17 mouse cellular contexts compared by ENCODE assay signal in genomic region chr3:68678805-68679585, GRCm38 (mm10). TPM values are rescaled to one million over a fixed set of nuclear protein-coding genes. Genes with fewer than 3 reads are reported as not detected.
"Had no signal": no experiment of that assay in that cellular context is flagged by ENCODE, and none has a peak within 500 bp of the region (broad histone marks: within the 10 kb centered on the region; RNA-seq: fewer than 3 reads in every experiment).

No protein-coding gene starts in this region.

- H3K4me2 ChIP-seq: limb, embryonic 15.5 days; liver, embryonic 13.5 days; lung, embryonic 15.5 days; midbrain, embryonic 12.5 days had no signal

- H3K27ac ChIP-seq: left cerebral cortex, adult 2 months; limb, embryonic 15.5 days; liver, embryonic 13.5 days; lung, embryonic 15.5 days; macrophage; midbrain, embryonic 12.5 days; stomach, postnatal 0 days had no signal

- H3K36me3 ChIP-seq: limb, embryonic 15.5 days; liver, embryonic 13.5 days; lung, embryonic 15.5 days; midbrain, embryonic 12.5 days had no signal

- H3K9me3 ChIP-seq: limb, embryonic 15.5 days; liver, embryonic 13.5 days; lung, embryonic 15.5 days; midbrain, embryonic 12.5 days had no signal

- H3K4me1 ChIP-seq: midbrain, embryonic 12.5 days had no signal

- DNase-seq: kidney, adult 8-10 months; kidney, postnatal 25 days; liver, embryonic 13.5 days; liver, postnatal 0 days; lung, postnatal 14 days; right cerebral cortex, adult 18-20 months; right cerebral cortex, postnatal 25 days had no signal

- H3K27me3 ChIP-seq: limb, embryonic 15.5 days; liver, embryonic 13.5 days; lung, embryonic 15.5 days; midbrain, embryonic 12.5 days had no signal

- H3K9ac ChIP-seq: limb, embryonic 15.5 days; liver, embryonic 13.5 days; liver, postnatal 0 days; lung, embryonic 15.5 days; midbrain, embryonic 12.5 days had no signal

- H3K4me3 ChIP-seq: left cerebral cortex, adult 2 months; limb, embryonic 15.5 days; liver, embryonic 13.5 days; lung, embryonic 15.5 days; midbrain, embryonic 12.5 days had no signal

- ATAC-seq: intestine, postnatal 0 days; liver, postnatal 0 days; midbrain, embryonic 16.5 days had no signal

RNA-seq across cellular contexts. Expression of gene Il12a, which starts 11.4 kb away (rescaled TPM):
- polyA plus RNA-seq: intestine, postnatal 0 days; kidney, embryonic 16.5 days; midbrain, embryonic 12.5 days; neural tube, embryonic 14.5 days had no signal
